ENCODE assay signal across 12 mouse cellular contexts in the genomic region with DNA sequence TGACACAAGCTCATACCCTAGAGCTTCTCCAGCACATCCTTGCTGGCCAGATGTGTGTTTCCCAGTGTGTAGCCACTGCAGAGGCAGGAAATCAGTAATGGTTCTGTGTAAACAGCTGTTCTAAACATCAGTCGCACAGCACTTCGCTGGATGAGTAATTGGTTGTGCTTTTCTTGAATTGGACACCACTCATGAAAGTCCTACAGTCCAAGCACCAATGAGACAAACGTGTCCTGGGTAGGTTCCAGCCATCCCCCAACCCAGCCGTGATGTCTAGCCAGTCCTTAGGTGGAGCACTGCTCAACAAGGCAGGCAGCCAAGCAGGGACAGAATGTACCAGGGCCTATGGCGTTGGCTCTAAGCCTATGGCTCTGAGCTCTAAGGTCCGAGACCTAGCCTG.
A peak's percentile ranks its signal among the peaks of the same experiment; 100 is the strongest.
DNase-seq lines count a peak whose midpoint lies in the region; ATAC-seq and TF ChIP-seq lines count a peak whose summit lies in the region.
"Had no signal": no experiment of that assay in that cellular context is flagged by ENCODE, and none has a peak within 500 bp of the region (broad histone marks: within the 10 kb centered on the region; RNA-seq: fewer than 3 reads in every experiment).

No protein-coding gene starts in this region.

- H3K36me3 ChIP-seq in intestine, embryonic 15.5 days, result no peaks in the 10 kb centered on the region
- H3K36me3 ChIP-seq: heart, embryonic 13.5 days; limb, embryonic 13.5 days had no signal

- H3K9ac ChIP-seq in intestine, embryonic 15.5 days, result no peak overlapping the region
- H3K9ac ChIP-seq: heart, embryonic 13.5 days; hindbrain, embryonic 14.5 days; limb, embryonic 13.5 days had no signal

- no peaks in the 10 kb centered on the region for H3K9me3 ChIP-seq in intestine, embryonic 15.5 days
- H3K9me3 ChIP-seq: heart, embryonic 13.5 days; limb, embryonic 13.5 days had no signal

- H3K27ac ChIP-seq in intestine, embryonic 15.5 days, result peak overlapping the region; percentile 32
- H3K27ac ChIP-seq: heart, embryonic 13.5 days; hindbrain, embryonic 14.5 days; limb, embryonic 13.5 days had no signal

- no peak for TF ChIP-seq POLR2A in lung, adult 2 months (IDR thresholded peaks at IDR 0.05; ENCODE audit: borderline replicate concordance, extremely low read depth, low read depth, low read length)

- H3K4me2 ChIP-seq in intestine, embryonic 15.5 days (replicated peaks), result no peak overlapping the region
- H3K4me2 ChIP-seq: heart, embryonic 13.5 days; hindbrain, embryonic 14.5 days; limb, embryonic 13.5 days had no signal

- 32% methylated on average over 6 of the region's 6 CpGs for WGBS in lung, adult 2 months
- 35% methylated on average over 6 of the region's 6 CpGs for WGBS in intestine, embryonic 15.5 days

- peak; percentile 28 to 59 for DNase-seq in lung, adult 18-20 months
- DNase-seq in lung, adult 2 months, result no peak
- peak; percentile 42 for DNase-seq in lung, postnatal 25 days (ENCODE audit: low spot score)
- DNase-seq in testis, postnatal 14 days (ENCODE audit: low spot score), result peak; percentile 54
- DNase-seq in retina, embryonic 14.5 days (ENCODE audit: low spot score), result no peak
- DNase-seq in c-Kit-positive CD71-positive TER-119-positive erythroid progenitor cells, embryonic 14.5 days (ENCODE audit: low spot score), result no peak
- DNase-seq: cerebellum, adult 11-12 months; kidney, postnatal 10 days had no signal

- H3K27me3 ChIP-seq in intestine, embryonic 15.5 days (replicated peaks), result no peaks in the 10 kb centered on the region
- H3K27me3 ChIP-seq: heart, embryonic 13.5 days; limb, embryonic 13.5 days had no signal

- peak; percentile 46 for ATAC-seq in intestine, embryonic 15.5 days

- H3K4me3 ChIP-seq in lung, adult 2 months (replicated peaks; ENCODE audit: extremely low read depth, low read depth, low read length), result no peak overlapping the region
- no peak overlapping the region for H3K4me3 ChIP-seq in intestine, embryonic 15.5 days (replicated peaks)
- H3K4me3 ChIP-seq: heart, embryonic 13.5 days; limb, embryonic 13.5 days had no signal

- H3K4me1 ChIP-seq in lung, adult 2 months (ENCODE audit: control insufficient read depth, insufficient read depth, low read length), result peaks cover 7% of the 10 kb centered on the region
- H3K4me1 ChIP-seq in intestine, embryonic 15.5 days (replicated peaks), result peaks cover 17% of the 10 kb centered on the region

- no peak for TF ChIP-seq CTCF in lung, adult 2 months (IDR thresholded peaks at IDR 0.05; ENCODE audit: insufficient read depth, low read length)

Comparison
In these comparisons a context has a peak if more than half of its experiments do, and no peak if none do; other contexts are left out.
1. DNase-seq: peak in lung, adult 18-20 months (2 of 2), lung, postnatal 25 days (single experiment) and testis, postnatal 14 days (single experiment); none in lung, adult 2 months (single experiment), retina, embryonic 14.5 days (single experiment) and c-Kit-positive CD71-positive TER-119-positive erythroid progenitor cells, embryonic 14.5 days (single experiment).